Mouse (Mus musculus): ENCODE measurements around the gene Optn.

Gene Optn

DNA sequence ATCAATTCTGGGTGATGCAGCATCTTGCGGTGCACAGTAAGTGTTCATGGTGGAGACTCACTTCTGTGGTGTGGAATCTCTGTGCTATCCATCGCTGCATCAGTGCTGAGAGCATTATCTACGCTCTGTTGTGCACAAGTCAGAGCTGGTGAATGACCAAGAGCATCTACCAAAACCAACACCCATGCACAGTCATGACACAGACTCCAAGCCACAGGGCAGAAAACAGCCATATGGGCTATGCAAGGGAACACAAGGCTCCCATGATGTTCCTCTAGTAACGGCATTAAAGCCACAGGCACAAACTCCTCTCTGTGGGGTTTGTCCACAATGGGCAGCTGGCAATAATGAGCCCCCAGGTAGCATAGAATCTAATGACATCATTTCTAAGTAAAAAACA lies 34.0 kb downstream of the Optn start:
- DNase-seq (ENCODE audit: low spot score in 2 of 2), result no peak

DNA sequence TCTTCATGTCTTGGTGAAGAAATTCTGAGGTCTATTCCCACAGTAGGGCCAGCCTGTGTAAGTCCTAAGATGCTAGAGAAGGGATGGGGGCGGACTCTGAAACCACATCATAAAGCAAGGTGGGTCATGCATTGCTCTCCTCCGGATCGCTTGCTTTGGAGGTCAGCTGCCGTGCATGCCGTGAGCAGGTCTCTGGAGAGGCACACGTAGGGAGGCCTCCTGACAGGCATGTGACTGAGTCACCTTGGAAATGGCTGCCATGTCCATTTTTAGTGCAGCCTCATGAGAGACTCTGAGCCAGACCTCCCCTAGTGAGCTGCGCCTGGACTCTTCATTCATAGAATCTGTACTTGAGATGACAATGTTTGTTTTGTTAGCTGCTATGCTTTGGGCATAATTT lies 35.8 kb downstream of the Optn start:
- no peak for DNase-seq (ENCODE audit: low spot score in 2 of 2)

GRCm38 (mm10) chr2:5027057-5027456 lies 36.8 kb downstream of the Optn start:
- DNase-seq (ENCODE audit: low spot score in 2 of 2), result no peak

DNA sequence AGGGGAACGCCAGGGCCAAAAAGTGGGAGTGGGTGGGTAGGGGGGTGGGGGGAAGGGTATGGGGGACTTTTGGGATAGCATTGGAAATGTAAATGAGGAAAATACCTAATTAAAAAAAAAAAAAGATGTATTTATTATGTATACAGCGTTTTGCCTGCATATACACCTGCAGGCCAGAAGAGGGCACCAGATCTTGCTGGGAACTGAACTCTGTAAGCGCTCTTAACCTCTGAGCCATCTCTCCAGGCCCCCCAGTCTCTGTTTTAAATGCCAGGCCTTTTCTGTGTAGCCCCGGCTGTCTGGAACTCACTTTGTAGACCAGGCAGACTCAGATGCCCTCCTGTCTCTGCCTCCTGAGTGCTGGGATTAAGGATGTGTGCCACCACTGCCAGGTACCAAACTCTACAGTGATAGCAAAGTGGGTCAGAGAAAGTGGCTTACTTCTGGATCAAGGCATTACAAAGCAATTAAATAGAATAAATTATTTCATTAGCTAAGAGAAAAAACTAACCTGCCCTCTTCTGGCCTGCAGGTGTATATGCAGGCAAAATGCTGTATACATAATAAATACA lies 38.6 kb downstream of the Optn start:
- DNase-seq (ENCODE audit: low spot score in 2 of 2), result no peak

GRCm38 (mm10) chr2:5023699-5024399 lies 40.0 kb downstream of the Optn start:
- no peak for DNase-seq (ENCODE audit: low spot score in 2 of 2)

GRCm38 (mm10) chr2:5023275-5023674 lies 40.6 kb downstream of the Optn start:
- DNase-seq (ENCODE audit: low spot score in 2 of 2), result no peak

GRCm38 (mm10) chr2:5019708-5020107 lies 44.1 kb downstream of the Optn start:
- no peak for DNase-seq (ENCODE audit: low spot score in 2 of 2)

DNA sequence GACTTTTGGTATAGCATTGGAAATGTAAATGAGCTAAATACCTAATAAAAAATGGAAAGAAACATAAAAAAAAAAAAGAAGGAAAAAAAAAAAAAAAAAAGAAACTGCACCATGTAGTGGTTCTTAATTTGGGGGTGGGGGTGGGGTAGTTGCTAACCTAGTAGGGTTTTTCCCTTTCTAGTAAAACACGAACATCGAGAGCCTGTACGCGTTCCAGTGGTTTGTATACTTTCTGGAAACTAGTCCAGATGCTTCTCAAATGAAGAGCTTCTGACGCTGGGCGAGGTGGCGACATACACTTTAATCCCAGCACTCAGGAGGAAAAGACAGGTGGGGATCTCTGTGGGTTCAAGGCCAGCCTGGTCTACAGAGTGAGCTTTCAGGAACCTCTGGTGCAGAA lies 46.9 kb downstream of the Optn start:
- DNase-seq (ENCODE audit: low spot score in 2 of 2), result no peak

- DNase-seq (ENCODE audit: low spot score in 2 of 2), result no peak
These were observed 48.3 kb downstream of the Optn start for GRCm38 (mm10) chr2:5015527-5015926.

GRCm38 (mm10) chr2:5014616-5015015 lies 49.2 kb downstream of the Optn start:
- DNase-seq (ENCODE audit: low spot score in 2 of 2), result no peak

DNA sequence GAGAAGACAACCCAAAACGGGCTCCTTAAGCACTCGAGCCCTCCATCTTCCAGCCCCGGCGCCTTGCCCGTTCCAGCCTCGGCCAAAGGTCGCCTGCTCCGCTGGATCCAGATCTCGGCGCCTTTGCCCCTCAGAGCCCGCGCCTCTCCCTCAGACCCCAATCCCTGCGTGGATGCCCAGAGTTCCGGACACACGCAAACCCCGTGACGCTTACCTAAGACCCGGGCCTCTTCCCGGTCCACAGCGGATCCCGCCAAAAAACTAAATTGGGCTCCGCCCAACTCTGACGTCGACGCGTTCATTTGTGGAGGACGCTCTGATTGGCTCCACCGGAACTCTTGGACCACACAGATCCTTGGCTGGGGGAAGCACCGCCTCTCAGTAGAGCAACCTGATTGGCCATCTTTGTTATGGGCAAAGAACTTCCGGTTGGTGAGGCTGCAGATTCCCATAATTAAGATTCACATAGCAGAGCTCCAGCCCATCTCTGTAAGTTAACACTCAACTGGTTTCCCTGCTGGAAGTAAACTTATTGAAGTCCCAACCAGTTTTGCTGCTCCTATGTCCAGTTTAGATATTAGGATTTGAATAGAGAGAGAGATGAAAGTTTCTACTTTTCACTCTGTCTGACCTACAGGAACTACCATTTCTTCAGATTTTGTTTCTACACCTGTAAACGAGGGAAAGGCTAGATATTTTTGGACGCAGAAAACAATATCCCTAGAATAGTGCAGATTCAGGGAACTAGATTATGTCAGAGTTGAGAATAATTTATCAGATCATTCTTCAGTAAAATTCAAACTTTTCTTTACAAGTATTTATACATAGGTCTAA lies 51.1 kb downstream of the Optn start, which contains the start of gene Mcm10:
Gene Mcm10, minus strand, starts transcription at position 301 of the 834 bp plus-strand sequence.
- DNase-seq (ENCODE audit: low spot score in 2 of 2), result peak; percentile 88 to 91

GRCm38 (mm10) chr2:5011898-5012490 lies 51.9 kb downstream of the Optn start:
- DNase-seq (ENCODE audit: low spot score in 2 of 2), result no peak

DNA sequence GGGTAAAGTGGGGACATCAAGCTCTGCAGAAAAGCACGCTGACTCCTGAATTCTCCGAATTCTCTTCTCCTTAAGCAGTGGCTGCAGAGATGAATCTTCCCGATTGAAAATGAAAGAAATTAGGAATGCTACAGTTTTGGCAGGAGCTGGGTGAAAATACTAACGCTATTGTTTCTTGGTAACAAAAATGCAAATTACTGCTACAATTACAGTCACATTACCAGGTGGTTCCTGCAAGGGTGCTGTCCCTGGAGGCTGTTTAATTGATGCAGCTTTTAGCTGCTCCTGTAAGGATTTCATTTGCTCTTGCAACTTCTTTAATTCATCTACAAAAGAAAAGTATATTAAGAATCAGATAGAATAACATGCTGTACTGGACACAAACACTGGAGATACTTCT lies 56.7 kb downstream of the Optn start:
- no peak for DNase-seq (ENCODE audit: low spot score in 2 of 2)

GRCm38 (mm10) chr2:5001266-5001665 lies 62.6 kb downstream of the Optn start:
- no peak for DNase-seq (ENCODE audit: low spot score in 2 of 2)

- no peak for DNase-seq (ENCODE audit: low spot score in 2 of 2)
These were observed 64.9 kb downstream of the Optn start for GRCm38 (mm10) chr2:4998905-4999304.

- no peak for DNase-seq (ENCODE audit: low spot score in 2 of 2)
These were observed 67.4 kb downstream of the Optn start for GRCm38 (mm10) chr2:4996421-4996824.

DNA sequence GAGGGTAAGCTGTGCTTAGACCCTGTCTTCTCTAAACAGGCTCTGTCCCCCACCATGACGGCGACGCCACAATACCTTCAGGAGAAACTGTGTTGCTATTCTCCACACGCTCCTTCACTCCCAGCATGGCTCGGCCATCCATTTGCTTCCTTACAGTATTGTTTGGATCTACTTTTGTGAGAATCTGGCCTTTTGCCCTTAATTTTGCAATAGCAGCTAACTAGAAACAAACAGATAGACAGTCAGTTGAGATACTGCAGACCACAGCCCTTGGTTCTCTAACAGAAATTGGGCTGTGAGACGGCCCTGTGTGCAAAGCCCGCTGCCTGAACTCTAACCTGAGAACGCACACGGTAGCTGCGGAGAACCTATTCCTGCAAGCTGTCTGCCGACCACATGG lies 68.2 kb downstream of the Optn start:
- DNase-seq (ENCODE audit: low spot score in 2 of 2), result no peak

DNA sequence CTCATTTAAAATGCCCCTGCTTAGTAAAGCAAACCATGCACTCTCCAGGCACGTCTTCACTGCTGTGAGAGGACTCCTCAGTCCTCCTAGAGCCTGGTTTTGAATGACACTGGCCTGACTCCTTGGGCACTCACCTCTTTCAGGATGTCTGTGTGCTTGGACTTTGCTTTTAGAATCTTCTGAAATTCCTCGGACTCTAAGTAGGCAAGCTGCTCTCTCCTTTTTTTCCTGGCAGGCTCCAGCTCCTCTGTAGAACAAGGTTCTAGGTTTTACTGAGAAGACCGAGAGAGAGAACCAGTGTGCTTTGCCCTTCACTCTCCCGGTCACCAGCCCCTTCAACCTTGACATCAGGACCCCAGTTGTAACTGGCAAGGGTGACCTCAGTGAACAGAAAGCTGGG lies 69.4 kb downstream of the Optn start:
- no peak for DNase-seq (ENCODE audit: low spot score in 2 of 2)

DNA sequence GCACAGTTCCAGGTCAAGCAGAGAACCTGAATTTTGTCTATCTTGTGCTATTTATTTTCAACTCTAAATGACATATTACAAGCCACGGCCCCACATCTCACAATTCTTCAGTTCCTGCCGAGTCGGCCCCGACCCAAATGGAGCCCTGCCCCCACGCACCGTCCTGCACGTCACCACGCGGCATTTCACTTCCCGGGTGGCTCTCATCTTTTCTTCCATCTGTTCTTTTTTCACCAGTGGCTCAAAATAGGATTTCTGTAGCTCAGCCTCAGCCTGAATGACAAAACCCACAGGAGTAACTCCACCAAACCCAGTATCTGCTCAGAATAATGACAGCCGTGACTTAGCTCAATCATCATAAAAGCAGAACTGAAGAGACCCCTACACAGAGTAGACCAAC lies 70.3 kb downstream of the Optn start:
- DNase-seq (ENCODE audit: low spot score in 2 of 2), result peak; percentile 22 to 28

- no peak for DNase-seq (ENCODE audit: low spot score in 2 of 2)
These were observed 74.9 kb downstream of the Optn start for GRCm38 (mm10) chr2:4988826-4989424.

- DNase-seq (ENCODE audit: low spot score in 2 of 2), result no peak
These were observed 76.3 kb downstream of the Optn start for GRCm38 (mm10) chr2:4987388-4988180.
